Mouse (Mus musculus) inflammation-experienced regulatory T-cells, adult 6 months (primary cell): ENCODE measurements around the gene Comp. TPM values are rescaled to one million over a fixed set of nuclear protein-coding genes. Genes with fewer than 3 reads are reported as not detected.

ENCODE experiments used
- ATAC-seq: one replicate; pipeline ENCODE4 v1.8.0; 2017
- polyA plus RNA-seq, 3 experiments: library from polyadenylated mRNA; unstranded; fragments of 100-300 nt; shearing (Covaris generic); gene quantifications; one replicate each; pipeline ENCODE4 v1.2.1; 2017

Gene Comp
- under 1 TPM in 2 of 3 experiments, not detected in 1; 0.24 to 0.40 TPM for polyA plus RNA-seq

DNA sequence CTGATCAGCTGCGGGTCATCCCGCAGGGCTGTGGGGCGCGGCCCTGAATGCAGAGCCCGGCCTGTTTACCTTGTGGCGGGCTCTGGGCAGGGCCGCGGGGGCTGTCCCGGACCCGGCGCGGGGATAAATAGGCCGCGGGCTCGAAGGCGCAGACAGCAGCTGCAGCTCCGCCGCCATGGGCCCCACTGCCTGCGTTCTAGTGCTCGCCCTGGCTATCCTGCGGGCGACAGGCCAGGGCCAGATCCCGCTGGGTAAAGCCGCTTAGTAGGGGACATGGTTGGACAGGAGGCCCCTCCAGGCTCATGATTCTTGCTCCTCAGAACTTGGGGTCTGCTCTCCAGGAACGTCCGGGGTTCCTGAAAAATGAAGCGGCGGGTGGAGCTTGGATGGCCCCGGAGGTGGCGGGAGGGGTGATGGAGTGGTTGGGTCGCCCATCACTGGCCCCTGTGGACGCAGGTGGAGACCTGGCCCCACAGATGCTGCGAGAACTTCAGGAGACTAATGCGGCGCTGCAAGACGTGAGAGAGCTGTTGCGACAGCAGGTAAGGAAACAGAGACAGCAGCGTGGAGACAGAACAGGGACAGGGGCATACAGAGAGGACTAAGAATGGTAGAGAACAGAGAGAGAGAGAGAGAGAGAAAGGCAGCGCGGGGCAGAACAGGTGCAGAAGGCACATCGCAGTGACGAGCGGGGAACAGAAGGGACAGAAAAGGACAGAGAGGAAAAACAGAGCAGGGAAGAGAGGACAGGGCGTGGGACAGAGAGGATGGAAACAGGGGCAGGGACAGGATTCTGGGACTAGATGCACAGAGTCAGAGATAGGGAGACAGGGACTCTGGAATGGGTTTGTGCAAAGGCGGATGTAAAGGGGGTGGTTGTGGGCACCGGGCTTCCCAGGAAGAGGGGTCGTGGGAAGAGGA is at the start of gene Comp:
Gene Comp, plus strand, starts transcription at position 162 of the 921 bp plus-strand sequence.
- ATAC-seq = no peak

GRCm38 (mm10) chr8:70323716-70324115 is 49.6 kb upstream of the Comp start:
- ATAC-seq = no peak

- no peak for ATAC-seq
Observed at GRCm38 (mm10) chr8:70327512-70327911, 45.8 kb upstream of the Comp start.

- ATAC-seq = no peak
Observed at GRCm38 (mm10) chr8:70329124-70329834, 44.1 kb upstream of the Comp start, which contains the start of gene Gdf1. Gdf1 (plus strand) TSS chr8:70329817.

GRCm38 (mm10) chr8:70329835-70330740 is 43.3 kb upstream of the Comp start:
- ATAC-seq = no peak

GRCm38 (mm10) chr8:70330741-70331364 is 42.5 kb upstream of the Comp start:
- ATAC-seq = no peak

GRCm38 (mm10) chr8:70331526-70331925 is 41.8 kb upstream of the Comp start:
- ATAC-seq = no peak

GRCm38 (mm10) chr8:70332070-70332877 is 41.1 kb upstream of the Comp start:
- no peak for ATAC-seq

- ATAC-seq = no peak
Observed at GRCm38 (mm10) chr8:70332878-70333202, 40.5 kb upstream of the Comp start.

- no peak for ATAC-seq
Observed at GRCm38 (mm10) chr8:70338931-70339330, 34.4 kb upstream of the Comp start.

GRCm38 (mm10) chr8:70340659-70341058 is 32.7 kb upstream of the Comp start:
- ATAC-seq = no peak

GRCm38 (mm10) chr8:70342007-70342406 is 31.4 kb upstream of the Comp start:
- no peak for ATAC-seq

GRCm38 (mm10) chr8:70343076-70343475 is 30.3 kb upstream of the Comp start:
- ATAC-seq = no peak

DNA sequence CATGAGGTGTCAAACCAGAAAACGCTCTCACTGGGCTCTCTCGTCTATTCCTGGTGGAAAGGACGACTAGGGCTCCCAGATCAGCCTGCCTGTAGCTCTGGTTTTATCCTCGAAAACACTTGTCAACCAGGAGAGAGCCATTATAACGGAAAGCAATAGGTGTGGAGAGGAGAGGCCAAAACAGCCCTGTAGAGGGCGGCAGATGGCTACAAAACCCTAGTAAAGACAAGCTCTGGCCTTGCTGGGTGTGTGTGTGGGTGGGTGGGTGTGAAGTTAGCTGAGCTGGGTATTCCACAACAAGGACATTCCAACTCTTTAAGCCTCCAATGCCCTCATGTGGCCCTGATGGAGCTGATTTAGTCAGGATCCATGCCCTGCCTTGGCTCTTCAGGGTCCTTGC is 29.7 kb upstream of the Comp start:
- ATAC-seq = no peak

DNA sequence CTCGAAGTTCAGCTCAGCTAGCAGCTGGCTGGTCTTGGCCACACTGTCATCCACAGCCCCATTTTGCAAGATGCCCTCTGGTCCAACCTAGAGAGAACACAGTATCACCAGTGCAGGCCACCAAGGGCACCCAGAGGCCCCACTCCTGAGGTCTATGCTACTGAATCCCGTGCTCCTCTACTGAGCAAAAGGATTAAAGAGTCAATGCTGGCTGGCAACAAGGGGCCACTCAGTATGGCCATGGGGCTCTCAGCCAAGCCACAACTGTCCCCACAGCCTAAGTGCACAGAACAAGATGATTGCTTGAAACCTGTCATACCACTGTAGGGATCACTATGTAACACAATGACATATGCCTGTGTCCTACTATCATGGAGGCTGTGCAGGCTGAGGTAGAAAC is 29.1 kb upstream of the Comp start:
- ATAC-seq = no peak

DNA sequence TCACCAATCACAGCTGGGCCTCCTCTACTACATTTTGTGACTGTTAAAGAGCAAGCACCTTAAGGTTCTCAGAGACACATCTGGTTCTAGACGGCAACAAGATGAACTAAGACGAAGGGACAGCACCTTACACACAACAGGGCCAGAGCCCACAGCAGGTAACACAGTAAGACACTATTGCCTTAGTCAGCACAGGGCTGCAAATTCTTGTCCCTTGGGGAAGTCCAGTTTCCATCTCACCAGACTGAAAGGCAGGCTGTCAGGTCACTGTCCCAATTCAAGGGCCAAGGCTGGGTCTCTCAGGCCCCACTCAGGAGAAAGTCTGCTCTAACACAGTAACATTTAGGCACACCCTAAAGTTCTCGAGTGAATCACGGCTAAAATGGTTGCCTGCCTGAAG is 25.9 kb upstream of the Comp start:
- no peak for ATAC-seq

DNA sequence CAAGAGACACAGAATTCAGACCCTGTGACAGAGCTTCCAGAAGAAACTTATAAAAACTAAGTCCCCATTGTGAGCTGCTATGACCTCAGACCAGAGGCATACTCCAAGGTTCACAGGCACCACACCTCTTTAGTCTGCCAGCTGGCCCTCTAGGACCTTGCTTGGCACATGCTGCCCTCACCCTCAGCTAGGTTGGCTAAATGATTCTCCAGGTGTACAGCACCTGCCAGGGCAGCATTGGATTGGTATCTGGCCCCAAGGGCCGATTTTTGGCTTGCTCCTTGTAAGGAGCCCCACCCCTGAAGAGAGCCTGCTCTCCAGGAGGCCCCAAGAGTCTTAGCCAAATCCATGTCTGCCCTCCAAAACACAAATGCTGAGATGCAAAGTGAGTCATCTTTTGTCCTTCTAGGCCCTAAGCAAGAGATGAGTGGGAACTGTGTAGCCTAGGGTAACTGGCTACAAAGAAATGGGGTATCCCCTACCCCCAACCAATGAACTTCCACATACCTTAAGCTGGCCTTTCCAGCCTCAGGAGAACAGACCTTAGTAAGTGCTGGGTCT is 25.4 kb upstream of the Comp start:
- no peak for ATAC-seq

DNA sequence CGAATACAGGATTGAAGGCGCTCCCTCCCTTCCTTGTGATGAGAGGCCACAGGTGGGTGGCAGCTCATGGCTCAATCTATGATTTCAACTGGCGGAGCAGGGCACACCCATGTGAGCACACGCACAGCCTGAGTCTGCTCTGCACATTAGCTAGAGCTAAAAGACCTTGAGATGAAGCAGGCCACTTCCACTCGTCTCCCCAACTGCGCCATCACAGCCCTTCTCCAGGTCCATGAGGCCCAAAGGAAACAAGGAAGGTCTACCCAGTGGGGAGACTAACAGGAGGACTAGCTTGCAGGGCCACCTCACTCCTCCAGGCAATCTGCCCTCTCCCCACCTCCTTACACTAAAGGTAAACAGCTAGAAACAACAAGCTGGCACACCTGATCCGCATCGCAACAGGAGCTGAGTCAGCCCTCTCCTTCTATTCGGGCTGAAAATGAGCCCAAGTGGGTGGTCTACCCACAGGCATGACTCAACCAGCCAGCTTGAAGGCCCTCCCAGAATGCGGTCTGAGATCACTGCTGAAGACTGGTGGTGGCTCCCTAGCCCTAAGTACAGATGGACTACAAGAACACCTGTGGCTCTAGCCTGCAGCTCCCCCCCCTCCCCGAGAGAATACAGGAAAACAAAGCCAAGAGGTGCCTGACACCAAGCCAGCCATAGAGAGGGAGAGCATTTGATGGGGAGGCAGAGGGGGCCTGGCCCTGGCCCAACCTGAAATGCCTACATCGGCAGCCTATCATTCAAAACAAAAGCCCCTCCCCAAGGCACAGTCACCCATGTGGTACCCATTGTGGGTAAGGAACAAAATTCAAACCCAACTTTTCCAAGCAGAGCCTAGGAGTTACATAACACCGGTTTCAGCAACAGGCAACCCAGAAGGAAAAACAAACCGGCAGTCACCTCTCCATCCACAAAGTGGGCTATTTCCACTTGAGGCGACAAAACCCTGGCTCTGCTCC is 22.0 kb upstream of the Comp start:
- ATAC-seq = no peak

DNA sequence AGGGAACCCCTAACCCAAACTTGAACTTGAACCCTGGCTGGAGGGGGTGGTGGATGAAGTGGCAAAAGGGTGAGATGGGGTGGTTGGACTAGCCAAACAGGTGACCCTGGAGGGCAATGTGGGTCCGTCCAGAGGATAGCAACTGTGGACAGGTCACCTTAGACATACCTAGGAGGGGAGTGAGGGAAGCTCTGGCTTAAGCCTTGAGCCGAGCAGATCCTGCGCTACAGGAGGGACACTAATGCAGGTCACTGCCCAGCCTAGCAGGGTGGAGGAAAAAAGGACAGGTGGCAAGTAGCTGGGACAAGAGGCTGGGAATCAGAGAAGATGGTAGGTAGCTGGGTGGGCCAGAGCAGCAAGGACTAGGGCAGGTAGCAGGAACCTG is 21.4 kb upstream of the Comp start:
- no peak for ATAC-seq

- ATAC-seq = peak; percentile 41
Observed at GRCm38 (mm10) chr8:70352657-70353151, 20.7 kb upstream of the Comp start.
